Mouse (Mus musculus) bone marrow, adult 2 months (tissue): ENCODE results near the gene Derl3.

Source experiments
- CTCF ChIP-seq: fragments of 200-500 bp; IDR thresholded peaks from 2 replicates; pipeline ENCODE4 v1.5.1; 2011; ENCODE audit warnings: low read length, control low read depth; ENCODE audit not compliant: control insufficient read depth, insufficient read depth
- POLR2A ChIP-seq: fragments of 200-500 bp; IDR thresholded peaks from 2 replicates; pipeline ENCODE4 v1.6.1; 2011; ENCODE audit warnings: low read depth, mild to moderate bottlenecking, control low read depth, low read length, borderline replicate concordance; ENCODE audit not compliant: control insufficient read depth

GRCm38 (mm10) chr10:75916840-75917239, 23.6 kb downstream of the Derl3 start:
- TF ChIP-seq POLR2A, result no peak
- TF ChIP-seq CTCF, result no peak
